In the genomic region with DNA sequence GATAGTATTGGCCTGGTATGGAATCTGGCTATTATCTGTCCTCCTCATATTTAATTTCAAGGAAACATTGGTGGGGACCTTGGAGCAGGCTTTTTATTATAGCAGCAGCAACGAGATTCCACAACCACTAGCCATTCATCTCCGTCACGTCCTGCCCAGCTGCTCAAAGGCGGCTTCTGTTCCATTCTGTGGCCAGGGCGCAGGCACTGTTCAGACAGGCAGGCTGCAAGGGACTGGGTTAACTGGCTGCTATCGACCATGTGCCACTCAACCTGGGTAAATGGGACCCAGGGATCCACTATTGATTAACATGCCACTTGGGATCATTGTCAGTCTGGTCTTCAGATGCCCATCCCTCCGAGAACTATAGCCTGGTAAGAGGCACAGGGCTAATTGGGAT, we compare ENCODE assay signal across 16 mouse cellular contexts.
"Had no signal": no experiment of that assay in that cellular context is flagged by ENCODE, and none has a peak within 500 bp of the region (broad histone marks: within the 10 kb centered on the region; RNA-seq: fewer than 3 reads in every experiment).

No protein-coding gene starts in this region.

- H3K27ac ChIP-seq: kidney, postnatal 0 days; layer of hippocampus, adult 2 months; liver, embryonic 13.5 days; midbrain, embryonic 12.5 days; stomach, postnatal 0 days had no signal

- H3K9me3 ChIP-seq: liver, embryonic 13.5 days; midbrain, embryonic 12.5 days had no signal

- H3K9ac ChIP-seq: liver, embryonic 13.5 days; midbrain, embryonic 12.5 days had no signal

- H3K36me3 ChIP-seq: liver, embryonic 13.5 days; midbrain, embryonic 12.5 days had no signal

- ATAC-seq: intestine, embryonic 16.5 days; midbrain, embryonic 16.5 days had no signal

- DNase-seq: kidney, adult 18-20 months; kidney, postnatal 25 days; layer of hippocampus, adult 9-11 months; liver, embryonic 13.5 days; lung, adult 2 months; lung, postnatal 14 days; lung, postnatal 4 days; thymus, adult 2 months; thymus, postnatal 14 days had no signal

- H3K4me1 ChIP-seq: liver, embryonic 13.5 days; midbrain, embryonic 12.5 days had no signal

- H3K4me3 ChIP-seq: layer of hippocampus, adult 2 months; liver, embryonic 13.5 days; midbrain, embryonic 12.5 days; myocyte had no signal

- H3K4me2 ChIP-seq: liver, embryonic 13.5 days; midbrain, embryonic 12.5 days had no signal

- H3K27me3 ChIP-seq: liver, embryonic 13.5 days; midbrain, embryonic 12.5 days had no signal
